Mouse (Mus musculus): ENCODE data around the gene Prtg. TPM values are rescaled to one million over a fixed set of nuclear protein-coding genes. Genes with fewer than 3 reads are reported as not detected.

Gene Prtg
- total and polyA plus RNA-seq, 3 experiments: not detected

GRCm38 (mm10) chr9:72836708-72837495, 30.2 kb downstream of the Prtg start:
- Histone ChIP-seq H3K4me3 (replicated peaks in 1 of 3; ENCODE audit: low read depth in 2 of 3, low read length in 2 of 3, poor library complexity in 1 of 3) (no peak overlapping the region), H3K4me2 (ENCODE audit: insufficient read depth, low read depth, poor library complexity, severe bottlenecking) (no peak overlapping the region), H3K9ac (ENCODE audit: insufficient read depth, low read depth) (no peak overlapping the region), H3K27me3 (replicated peaks) (no peaks in the 10 kb centered on the region), H3K9me3 (replicated peaks; ENCODE audit: low read length) (no peaks in the 10 kb centered on the region), H3K79me2 (replicated peaks; ENCODE audit: control insufficient read depth, extremely low read depth, insufficient read depth, poor library complexity, severe bottlenecking) (no peaks in the 10 kb centered on the region), H3K27ac (ENCODE audit: insufficient read depth, low read depth) (no peak overlapping the region), H3K4me1 (ENCODE audit: control insufficient read depth in 1 of 2, insufficient read depth in 2 of 2) (no peaks in the 10 kb centered on the region), H3K36me3 (replicated peaks in 1 of 2; ENCODE audit: control insufficient read depth in 1 of 2, insufficient read depth in 1 of 2, low read length in 1 of 2) (no peaks in the 10 kb centered on the region)
- DNase-seq (ENCODE audit: extremely low read depth): no peak
- TF ChIP-seq USF1 (IDR thresholded peaks at IDR 0.05; ENCODE audit: low read depth, low read length) (no peak), MAZ (IDR thresholded peaks at IDR 0.05; ENCODE audit: low read depth, low read length) (no peak), TBP (conservative IDR thresholded peaks at IDR 0.05; ENCODE audit: low read depth, low read length) (no peak), TCF12 (IDR thresholded peaks at IDR 0.05; ENCODE audit: low read depth, low read length) (no peak), UBTF (IDR thresholded peaks at IDR 0.05; ENCODE audit: low read depth, low read length) (no peak), ETS1 (conservative IDR thresholded peaks at IDR 0.05; ENCODE audit: low read depth, low read length) (no peak), KAT2A (IDR thresholded peaks at IDR 0.05; ENCODE audit: insufficient replicate concordance, low read length) (no peak), MEF2A (IDR thresholded peaks at IDR 0.05; ENCODE audit: borderline replicate concordance, low read depth, low read length) (no peak), ZC3H11A (IDR thresholded peaks at IDR 0.05; ENCODE audit: low read depth, low read length) (no peak), SMC3 (IDR thresholded peaks at IDR 0.05; ENCODE audit: low read depth, low read length) (no peak), JUND (conservative IDR thresholded peaks at IDR 0.05; ENCODE audit: low read depth, low read length) (no peak), SIN3A (IDR thresholded peaks at IDR 0.05; ENCODE audit: low read length) (no peak), MAFK (IDR thresholded peaks at IDR 0.05; ENCODE audit: insufficient replicate concordance, low read length) (no peak), HCFC1 (IDR thresholded peaks at IDR 0.05; ENCODE audit: low read depth, low read length) (no peak), ZMIZ1 (IDR thresholded peaks at IDR 0.05; ENCODE audit: low read depth, low read length) (no peak), CTCF (conservative IDR thresholded peaks at IDR 0.05 in 1 of 2, IDR thresholded peaks at IDR 0.05 in 1 of 2; ENCODE audit: low read depth in 2 of 2, low read length in 2 of 2) (no peak), NRF1 (IDR thresholded peaks at IDR 0.05; ENCODE audit: low read depth, low read length) (no peak), ZKSCAN1 (IDR thresholded peaks at IDR 0.05; ENCODE audit: borderline replicate concordance, low read depth, low read length) (no peak)
- in situ Hi-C loops (cut with MboI; ENCODE audit: low pct_ligation_motif_present, low pct_unique_long_range_greater_than_20kb, low sequenced_read_pairs): no loop called here
- dilution Hi-C loops (cut with MboI; ENCODE audit: extremely low pct_ligation_motif_present, extremely low pct_unique_long_range_greater_than_20kb, low sequenced_read_pairs): no loop called here

DNA sequence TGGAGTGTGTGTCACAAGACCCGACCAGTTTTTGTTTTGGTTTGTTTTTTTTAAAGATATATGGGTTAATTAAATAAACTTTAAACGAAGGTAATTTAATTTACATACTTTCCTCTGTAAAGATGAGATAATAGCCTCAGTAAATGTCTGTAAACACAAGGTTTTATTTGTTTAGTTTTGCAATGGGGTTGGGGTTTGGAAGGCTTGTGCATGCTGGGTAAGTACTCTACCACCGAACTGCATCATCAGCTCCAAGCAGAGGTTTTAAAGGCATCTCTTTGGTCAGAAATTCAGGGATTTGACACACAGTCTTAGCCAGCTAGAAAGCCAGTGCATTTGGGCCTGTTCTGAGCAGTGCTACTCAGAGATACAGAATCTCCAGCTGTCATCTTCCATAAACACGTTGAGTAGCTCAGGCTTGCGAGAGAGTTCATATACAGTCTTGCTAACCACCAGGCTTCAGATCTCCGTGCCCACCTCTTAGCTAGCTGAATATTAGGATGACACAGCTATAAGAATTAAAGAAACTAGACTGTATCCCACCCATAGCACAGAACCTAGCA, 31.0 kb downstream of the Prtg start:
- Histone ChIP-seq H3K4me2 (ENCODE audit: insufficient read depth, low read depth, poor library complexity, severe bottlenecking) (no peak overlapping the region), H3K27ac (ENCODE audit: insufficient read depth, low read depth) (no peak overlapping the region), H3K36me3 (replicated peaks in 1 of 2; ENCODE audit: control insufficient read depth in 1 of 2, insufficient read depth in 1 of 2, low read length in 1 of 2) (no peaks in the 10 kb centered on the region), H3K9me3 (replicated peaks; ENCODE audit: low read length) (no peaks in the 10 kb centered on the region), H3K4me1 (ENCODE audit: control insufficient read depth in 1 of 2, insufficient read depth in 2 of 2) (no peaks in the 10 kb centered on the region), H3K79me2 (replicated peaks; ENCODE audit: control insufficient read depth, extremely low read depth, insufficient read depth, poor library complexity, severe bottlenecking) (no peaks in the 10 kb centered on the region), H3K9ac (ENCODE audit: insufficient read depth, low read depth) (no peak overlapping the region), H3K4me3 (replicated peaks in 1 of 3; ENCODE audit: low read depth in 2 of 3, low read length in 2 of 3, poor library complexity in 1 of 3) (no peak overlapping the region), H3K27me3 (replicated peaks) (no peaks in the 10 kb centered on the region)
- no peak for TF ChIP-seq MYC (IDR thresholded peaks at IDR 0.05; ENCODE audit: low read depth, low read length)
- no peak for TF ChIP-seq RAD21 (IDR thresholded peaks at IDR 0.05; ENCODE audit: low read depth, low read length)
- no peak for TF ChIP-seq CHD1 (IDR thresholded peaks at IDR 0.05; ENCODE audit: low read depth, low read length)
- TF ChIP-seq ZNF384 (IDR thresholded peaks at IDR 0.05; ENCODE audit: low read depth, low read length): no peak
- no peak for TF ChIP-seq MAFK (IDR thresholded peaks at IDR 0.05; ENCODE audit: insufficient replicate concordance, low read length)
- TF ChIP-seq SMC3 (IDR thresholded peaks at IDR 0.05; ENCODE audit: low read depth, low read length): no peak
- no peak for TF ChIP-seq IRF4 (IDR thresholded peaks at IDR 0.05; ENCODE audit: low read depth, low read length)
- TF ChIP-seq TCF12 (IDR thresholded peaks at IDR 0.05; ENCODE audit: low read depth, low read length): no peak
- TF ChIP-seq MEF2A (IDR thresholded peaks at IDR 0.05; ENCODE audit: borderline replicate concordance, low read depth, low read length): no peak
- no peak for TF ChIP-seq CTCF (conservative IDR thresholded peaks at IDR 0.05 in 1 of 2, IDR thresholded peaks at IDR 0.05 in 1 of 2; ENCODE audit: low read depth in 2 of 2, low read length in 2 of 2)
- in situ Hi-C loops (cut with MboI; ENCODE audit: low pct_ligation_motif_present, low pct_unique_long_range_greater_than_20kb, low sequenced_read_pairs) (no loop called here), dilution Hi-C loops (cut with MboI; ENCODE audit: extremely low pct_ligation_motif_present, extremely low pct_unique_long_range_greater_than_20kb, low sequenced_read_pairs) (no loop called here)
- no peak for DNase-seq (ENCODE audit: extremely low read depth)

Data from CH12.LX (cell line).